Mouse (Mus musculus) naive thymus-derived CD4-positive, alpha-beta T cell, adult 5 months (primary cell): ENCODE results near the gene Dnajc15. TPM values are rescaled to one million over a fixed set of nuclear protein-coding genes. Genes with fewer than 3 reads are reported as not detected.

ENCODE experiments used
- polyA plus RNA-seq: library from polyadenylated mRNA; unstranded; fragments of 100-300 nt; shearing (Covaris generic); gene quantifications from one replicate; pipeline ENCODE4 v1.2.1, GENCODE M21; 2017

The Dnajc15 gene
- 78.9 TPM for polyA plus RNA-seq

DNA sequence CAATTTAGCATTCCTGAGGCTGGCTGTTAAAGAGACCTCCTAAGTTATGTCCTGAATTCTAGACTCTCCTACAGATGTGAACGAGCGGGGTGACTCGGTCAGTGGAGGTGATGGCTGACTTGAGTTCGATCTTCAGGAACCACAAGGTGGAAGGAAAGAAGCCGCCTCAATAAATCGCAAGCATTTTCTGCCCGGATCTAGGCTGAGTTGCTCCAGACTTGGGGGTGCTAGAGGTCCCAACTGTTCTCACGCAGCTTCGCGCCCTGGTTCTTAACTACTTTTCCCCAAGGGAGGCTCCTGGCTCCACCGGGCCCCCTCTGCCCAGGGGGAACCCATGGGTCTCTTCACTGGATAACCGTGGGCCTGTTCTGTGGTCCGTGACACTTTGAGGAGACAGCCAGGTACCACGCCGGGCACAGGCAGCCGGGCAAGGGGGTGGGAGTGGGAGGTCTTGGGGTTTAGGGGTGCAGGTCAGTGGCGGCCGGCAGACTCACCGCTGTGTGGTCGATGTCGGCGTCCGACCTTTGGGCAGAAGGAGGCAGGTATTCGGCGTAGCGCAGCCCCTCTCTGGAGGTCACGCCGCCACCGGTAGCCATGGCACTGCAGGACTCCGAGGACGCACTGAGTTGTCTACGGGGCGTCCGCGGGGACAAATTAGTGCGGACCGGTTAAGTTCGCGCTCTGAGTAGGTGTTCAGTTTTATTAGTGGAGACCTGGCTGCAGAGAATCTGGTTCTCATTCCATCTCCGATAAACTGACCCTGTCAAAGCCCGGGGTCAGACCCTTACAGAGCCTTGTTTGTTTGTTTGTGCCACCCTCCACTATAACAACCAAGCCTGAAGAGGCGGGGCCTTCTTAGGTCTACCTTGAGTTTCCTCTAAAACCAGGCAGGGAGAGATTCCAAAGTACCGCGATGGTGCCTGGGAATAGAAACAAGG lies at the start of gene Dnajc15:
Dnajc15 (minus strand) TSS at position 822 of the 938 bp plus-strand sequence.

GRCm38 (mm10) chr14:77904171-77904762 lies 29.3 kb upstream of the Dnajc15 start, which contains the start of gene Epsti1:
TSS of gene Epsti1 (plus strand) at chr14:77904239.

Other genes starting within 250 kb of the Dnajc15 start
- 59.7 TPM for gene Epsti1, start 29.1 kb upstream of the Dnajc15 start, polyA plus RNA-seq
- not detected for gene Fam216b, start 213.9 kb upstream of the Dnajc15 start, polyA plus RNA-seq